Mouse (Mus musculus): ENCODE measurements around the gene Rasa3. TPM values are rescaled to one million over a fixed set of nuclear protein-coding genes. Genes with fewer than 3 reads are reported as not detected.

Rasa3 gene
- total RNA-seq, 2 experiments from 2014 or later: 7.5 to 11.8 TPM

- DNase-seq: no peak
- intact Hi-C loops (cut with DNase I): no loop called here
Measured at GRCm38 (mm10) chr8:13589071-13589470, 88.3 kb downstream of the Rasa3 start.

GRCm38 (mm10) chr8:13584652-13585051 lies 92.8 kb downstream of the Rasa3 start:
- intact Hi-C loops (cut with DNase I): no loop called here
- no peak for DNase-seq

- DNase-seq: no peak
- intact Hi-C loops (cut with DNase I): no loop called here
Measured at GRCm38 (mm10) chr8:13577869-13578268, 99.5 kb downstream of the Rasa3 start.

GRCm38 (mm10) chr8:13571999-13572398 lies 105.4 kb downstream of the Rasa3 start:
- DNase-seq: no peak
- intact Hi-C loops (cut with DNase I): no loop called here

- intact Hi-C loops (cut with DNase I): no loop called here
- DNase-seq: no peak
Measured at GRCm38 (mm10) chr8:13562118-13562517, 115.3 kb downstream of the Rasa3 start, which contains the start of gene 1700029H14Rik. 1700029H14Rik (minus strand) TSS chr8:13562461.

GRCm38 (mm10) chr8:13557526-13557925 lies 119.9 kb downstream of the Rasa3 start:
- intact Hi-C loops (cut with DNase I): no loop called here

GRCm38 (mm10) chr8:13551574-13551830 lies 125.9 kb downstream of the Rasa3 start:
- no peak for DNase-seq
- intact Hi-C loops (cut with DNase I): loop anchor here (2.0 kb wide), 1 partner anchor 201 kb away; no protein-coding TSS in a partner anchor

More at GRCm38 (mm10) chr8:13557526-13557925, 119.9 kb downstream of the Rasa3 start:
- no peak for DNase-seq

GRCm38 (mm10) chr8:13550718-13551573 lies 126.5 kb downstream of the Rasa3 start:
- intact Hi-C loops (cut with DNase I): loop anchor here (1.0 to 2.0 kb wide), 2 partner anchors 178 to 202 kb away; no protein-coding TSS in a partner anchor
- peak; percentile 77 to 87 for DNase-seq

- peak; percentile 63 to 69 for DNase-seq
- intact Hi-C loops (cut with DNase I): loop anchor here (2.0 to 5.0 kb wide), 3 partner anchors 57 to 137 kb away; partner anchors contain the start of gene Gas6
Measured at GRCm38 (mm10) chr8:13548831-13549230, 128.6 kb downstream of the Rasa3 start.

GRCm38 (mm10) chr8:13548235-13548634 lies 129.2 kb downstream of the Rasa3 start:
- intact Hi-C loops (cut with DNase I): loop anchor here (2.0 to 5.0 kb wide), 3 partner anchors 56 to 136 kb away; partner anchors contain the start of gene Gas6
- DNase-seq: peak; percentile 33 to 40

GRCm38 (mm10) chr8:13546421-13546820 lies 131.0 kb downstream of the Rasa3 start:
- no peak for DNase-seq
- intact Hi-C loops (cut with DNase I): loop anchor here (5.0 kb wide), 2 partner anchors 54 to 134 kb away; partner anchors contain the start of gene Gas6

- intact Hi-C loops (cut with DNase I): no loop called here
- DNase-seq: no peak
Measured at GRCm38 (mm10) chr8:13541526-13541925, 135.9 kb downstream of the Rasa3 start.

- DNase-seq: no peak
- intact Hi-C loops (cut with DNase I): no loop called here
Measured at GRCm38 (mm10) chr8:13540122-13540521, 137.3 kb downstream of the Rasa3 start.

- DNase-seq: peak; percentile 42 to 58
- intact Hi-C loops (cut with DNase I): no loop called here
Measured at GRCm38 (mm10) chr8:13538821-13539220, 138.6 kb downstream of the Rasa3 start.

- intact Hi-C loops (cut with DNase I): no loop called here
Measured at GRCm38 (mm10) chr8:13537102-13537501, 140.3 kb downstream of the Rasa3 start.

GRCm38 (mm10) chr8:13533123-13533522 lies 144.3 kb downstream of the Rasa3 start:
- intact Hi-C loops (cut with DNase I): no loop called here
- no peak for DNase-seq

More at GRCm38 (mm10) chr8:13537102-13537501, 140.3 kb downstream of the Rasa3 start:
- DNase-seq: no peak

GRCm38 (mm10) chr8:13531602-13532171 lies 145.7 kb downstream of the Rasa3 start:
- intact Hi-C loops (cut with DNase I): no loop called here
- DNase-seq: no peak

GRCm38 (mm10) chr8:13530941-13531340 lies 146.5 kb downstream of the Rasa3 start:
- intact Hi-C loops (cut with DNase I): no loop called here
- peak; percentile 79 to 83 for DNase-seq

- DNase-seq: no peak
- intact Hi-C loops (cut with DNase I): no loop called here
Measured at GRCm38 (mm10) chr8:13530401-13530800, 147.0 kb downstream of the Rasa3 start.

GRCm38 (mm10) chr8:13529891-13530316 lies 147.5 kb downstream of the Rasa3 start:
- intact Hi-C loops (cut with DNase I): loop anchor here (2.0 kb wide), 1 partner anchor 23 kb away; no protein-coding TSS in a partner anchor
- peak; percentile 73 to 79 for DNase-seq
